Mouse (Mus musculus): ENCODE results near the gene Msmp. TPM values are rescaled to one million over a fixed set of nuclear protein-coding genes. Genes with fewer than 3 reads are reported as not detected.

Msmp gene
- total and polyA plus RNA-seq, 3 experiments = 0.52 to 0.62 (median 0.57) TPM

- H3K36me3 ChIP-seq (ENCODE audit: control insufficient read depth, insufficient read depth, low read length) = no peaks in the 10 kb centered on the region
- H3K9ac ChIP-seq (ENCODE audit: low read depth, low read length) = no peak overlapping the region
- intact Hi-C loops (cut with DNase I) = no loop called here
- 80% methylated on average over 9 of the region's 9 CpGs for WGBS
- no peak overlapping the region for H3K4me3 ChIP-seq
- no peaks in the 10 kb centered on the region for H3K27me3 ChIP-seq (ENCODE audit: control insufficient read depth, insufficient read depth, low read length)
- no peak for TF ChIP-seq EP300 (IDR thresholded peaks at IDR 0.05; ENCODE audit: insufficient read depth, low read depth, low read length)
- no peak for TF ChIP-seq POLR2A (IDR thresholded peaks at IDR 0.05; ENCODE audit: insufficient read depth, low read depth, low read length)
- no peak for TF ChIP-seq CTCF (IDR thresholded peaks at IDR 0.05)
- no peaks in the 10 kb centered on the region for H3K4me1 ChIP-seq (ENCODE audit: control insufficient read depth, insufficient read depth, low read length)
- H3K79me2 ChIP-seq (replicated peaks; ENCODE audit: control insufficient read depth, insufficient read depth, low read length) = no peaks in the 10 kb centered on the region
- DNase-seq = no peak
- H3K27ac ChIP-seq = no peak overlapping the region
These were observed 48.3 kb downstream of the Msmp start for GRCm38 (mm10) chr4:43536031-43536430.

- intact Hi-C loops (cut with DNase I) = no loop called here
- no peaks in the 10 kb centered on the region for H3K36me3 ChIP-seq (ENCODE audit: control insufficient read depth, insufficient read depth, low read length)
- H3K4me1 ChIP-seq (ENCODE audit: control insufficient read depth, insufficient read depth, low read length) = no peaks in the 10 kb centered on the region
- TF ChIP-seq POLR2A (IDR thresholded peaks at IDR 0.05; ENCODE audit: insufficient read depth, low read depth, low read length) (no peak), EP300 (IDR thresholded peaks at IDR 0.05; ENCODE audit: insufficient read depth, low read depth, low read length) (no peak), CTCF (IDR thresholded peaks at IDR 0.05) (no peak)
- no peak overlapping the region for H3K27ac ChIP-seq
- H3K4me3 ChIP-seq = no peak overlapping the region
- H3K9ac ChIP-seq (ENCODE audit: low read depth, low read length) = no peak overlapping the region
- no peaks in the 10 kb centered on the region for H3K27me3 ChIP-seq (ENCODE audit: control insufficient read depth, insufficient read depth, low read length)
- WGBS = 92% methylated on average over 8 of the region's 8 CpGs
- DNase-seq = no peak
- no peaks in the 10 kb centered on the region for H3K79me2 ChIP-seq (replicated peaks; ENCODE audit: control insufficient read depth, insufficient read depth, low read length)
These were observed 48.7 kb downstream of the Msmp start for GRCm38 (mm10) chr4:43535628-43536027.

GRCm38 (mm10) chr4:43533270-43533669, 51.0 kb downstream of the Msmp start:
- TF ChIP-seq CTCF (IDR thresholded peaks at IDR 0.05) (no peak), POLR2A (IDR thresholded peaks at IDR 0.05; ENCODE audit: insufficient read depth, low read depth, low read length) (no peak), EP300 (IDR thresholded peaks at IDR 0.05; ENCODE audit: insufficient read depth, low read depth, low read length) (no peak)
- DNase-seq = no peak
- WGBS = 61% methylated on average over 9 of the region's 9 CpGs
- Histone ChIP-seq H3K9ac (ENCODE audit: low read depth, low read length) (no peak overlapping the region), H3K4me3 (no peak overlapping the region), H3K36me3 (ENCODE audit: control insufficient read depth, insufficient read depth, low read length) (no peaks in the 10 kb centered on the region), H3K4me1 (ENCODE audit: control insufficient read depth, insufficient read depth, low read length) (peaks cover 3% of the 10 kb centered on the region; the same call in 1 of the 2 replicates), H3K27ac (no peak overlapping the region), H3K79me2 (replicated peaks; ENCODE audit: control insufficient read depth, insufficient read depth, low read length) (no peaks in the 10 kb centered on the region), H3K27me3 (ENCODE audit: control insufficient read depth, insufficient read depth, low read length) (no peaks in the 10 kb centered on the region)
- intact Hi-C loops (cut with DNase I) = loop anchor here (5.0 kb wide), 1 partner anchor 39 kb away; no protein-coding TSS in a partner anchor

Small RNA genes within 50 kb of the gene (microRNA-seq; reads per million reads assigned to microRNA genes)
- 0 to 0.56 reads per million in 2 experiments for gene Gm25262

Other genes with a start within 250 kb of the Msmp start
- gene Rusc2, start 202.5 kb downstream of the Msmp start, total RNA-seq (2021) = 10 to 100 TPM; 43.5 to 45.3 TPM
- 27.2 and 27.5 TPM in 2 replicates for gene Rusc2, start 202.5 kb downstream of the Msmp start, polyA plus RNA-seq (2012; rRNA removed)
- gene Fam166b, start 155.4 kb downstream of the Msmp start, total RNA-seq (2021) = not detected
- 1.4 TPM in 1 of 2 replicates, not detected in the other for gene Fam166b, start 155.4 kb downstream of the Msmp start, polyA plus RNA-seq (2012; rRNA removed)
- 10 to 100 TPM; 36.6 to 37.5 TPM for gene Tesk1, start 142.6 kb downstream of the Msmp start, total RNA-seq (2021)
- 51.5 and 52.6 TPM in 2 replicates for gene Tesk1, start 142.6 kb downstream of the Msmp start, polyA plus RNA-seq (2012; rRNA removed)
- gene Cd72, start 129.9 kb downstream of the Msmp start, total RNA-seq (2021) = 1 to 10 TPM in 1 of 2 experiments, under 1 TPM in 1; 0.97 to 1.0 TPM
- 1.8 and 4.8 TPM in 2 replicates for gene Cd72, start 129.9 kb downstream of the Msmp start, polyA plus RNA-seq (2012; rRNA removed)
- under 1 TPM in 1 of 2 experiments, not detected in 1; 0.31 TPM for gene Sit1, start 100.8 kb downstream of the Msmp start, total RNA-seq (2021)
- not detected in 2 replicates for gene Sit1, start 100.8 kb downstream of the Msmp start, polyA plus RNA-seq (2012; rRNA removed)
- 10 to 100 TPM; 29.8 to 33.8 TPM for gene Ccdc107, start 91.6 kb downstream of the Msmp start, total RNA-seq (2021)
- gene Ccdc107, start 91.6 kb downstream of the Msmp start, polyA plus RNA-seq (2012; rRNA removed) = 50.8 and 67.9 TPM in 2 replicates
- gene Arhgef39, start 84.8 kb downstream of the Msmp start, total RNA-seq (2021) = under 1 TPM; 0.30 to 0.31 TPM
- 1.6 and 1.7 TPM in 2 replicates for gene Arhgef39, start 84.8 kb downstream of the Msmp start, polyA plus RNA-seq (2012; rRNA removed)
- under 1 TPM; 0.11 to 0.34 TPM for gene Car9, start 77.5 kb downstream of the Msmp start, total RNA-seq (2021)
- 0.32 and 0.55 TPM in 2 replicates for gene Car9, start 77.5 kb downstream of the Msmp start, polyA plus RNA-seq (2012; rRNA removed)
- gene Tpm2, start 60.7 kb downstream of the Msmp start, total RNA-seq (2021) = 10 to 100 TPM; 35.4 to 41.2 TPM
- gene Tpm2, start 60.7 kb downstream of the Msmp start, polyA plus RNA-seq (2012; rRNA removed) = 41.8 and 44.9 TPM in 2 replicates
- 10 to 100 TPM; 44.0 to 46.5 TPM for gene Creb3, start 22.2 kb downstream of the Msmp start, total RNA-seq (2021)
- gene Creb3, start 22.2 kb downstream of the Msmp start, polyA plus RNA-seq (2012; rRNA removed) = 29.8 and 36.8 TPM in 2 replicates
- 100 to 1,000 TPM; 105 to 109 TPM for gene Tln1, start 21.8 kb downstream of the Msmp start, total RNA-seq (2021)
- gene Tln1, start 21.8 kb downstream of the Msmp start, polyA plus RNA-seq (2012; rRNA removed) = 53.1 and 67.0 TPM in 2 replicates
- 10 to 100 TPM; 29.4 to 31.7 TPM for gene Rgp1, start 5.8 kb downstream of the Msmp start, total RNA-seq (2021)
- 38.1 and 47.5 TPM in 2 replicates for gene Rgp1, start 5.8 kb downstream of the Msmp start, polyA plus RNA-seq (2012; rRNA removed)
- gene Gba2, start 5.6 kb downstream of the Msmp start, total RNA-seq (2021) = 10 to 100 TPM; 11.5 to 13.2 TPM
- gene Gba2, start 5.6 kb downstream of the Msmp start, polyA plus RNA-seq (2012; rRNA removed) = 18.2 and 27.4 TPM in 2 replicates
- 10 to 100 TPM; 35.9 to 43.4 TPM for gene Npr2, start 47.4 kb upstream of the Msmp start, total RNA-seq (2021)
- 57.0 and 63.0 TPM in 2 replicates for gene Npr2, start 47.4 kb upstream of the Msmp start, polyA plus RNA-seq (2012; rRNA removed)
- gene Spag8, start 69.1 kb upstream of the Msmp start, total RNA-seq (2021) = under 1 TPM in 1 of 2 experiments, not detected in 1; 0.29 TPM
- 0.44 and 2.0 TPM in 2 replicates for gene Spag8, start 69.1 kb upstream of the Msmp start, polyA plus RNA-seq (2012; rRNA removed)
- gene Hint2, start 72.0 kb upstream of the Msmp start, total RNA-seq (2021) = 100 to 1,000 TPM; 143 to 155 TPM
- 165 and 201 TPM in 2 replicates for gene Hint2, start 72.0 kb upstream of the Msmp start, polyA plus RNA-seq (2012; rRNA removed)
- gene Tmem8b, start 84.5 kb upstream of the Msmp start, total RNA-seq (2021) = 10 to 100 TPM; 17.9 to 18.2 TPM
- 21.1 and 22.2 TPM in 2 replicates for gene Tmem8b, start 84.5 kb upstream of the Msmp start, polyA plus RNA-seq (2012; rRNA removed)
- gene Fam221b, start 84.7 kb upstream of the Msmp start, total RNA-seq (2021) = under 1 TPM; 0.16 to 0.43 TPM
- gene Fam221b, start 84.7 kb upstream of the Msmp start, polyA plus RNA-seq (2012; rRNA removed) = 0.18 and 0.35 TPM in 2 replicates
- not detected for gene Olfr70, start 116.3 kb upstream of the Msmp start, total RNA-seq (2021)
- not detected in 2 replicates for gene Olfr70, start 116.3 kb upstream of the Msmp start, polyA plus RNA-seq (2012; rRNA removed)
- not detected for gene Olfr71, start 125.8 kb upstream of the Msmp start, total RNA-seq (2021)
- not detected in 2 replicates for gene Olfr71, start 125.8 kb upstream of the Msmp start, polyA plus RNA-seq (2012; rRNA removed)
- gene Hrct1, start 142.7 kb upstream of the Msmp start, total RNA-seq (2021) = 1 to 10 TPM; 4.0 to 4.7 TPM
- 8.8 and 10.7 TPM in 2 replicates for gene Hrct1, start 142.7 kb upstream of the Msmp start, polyA plus RNA-seq (2012; rRNA removed)
- 1 to 10 TPM; 4.4 to 4.8 TPM for gene Spaar, start 145.5 kb upstream of the Msmp start, total RNA-seq (2021)
- 5.2 and 7.8 TPM in 2 replicates for gene Spaar, start 145.5 kb upstream of the Msmp start, polyA plus RNA-seq (2012; rRNA removed)
- not detected for gene Olfr159, start 186.5 kb upstream of the Msmp start, total RNA-seq (2021)
- not detected in 2 replicates for gene Olfr159, start 186.5 kb upstream of the Msmp start, polyA plus RNA-seq (2012; rRNA removed)
- not detected for gene Olfr156, start 239.4 kb upstream of the Msmp start, total RNA-seq (2021)
- not detected in 2 replicates for gene Olfr156, start 239.4 kb upstream of the Msmp start, polyA plus RNA-seq (2012; rRNA removed)

Measured in heart, adult 2 months (tissue).